Comparison of ENCODE assay signal across 8 mouse cellular contexts in the genomic region with DNA sequence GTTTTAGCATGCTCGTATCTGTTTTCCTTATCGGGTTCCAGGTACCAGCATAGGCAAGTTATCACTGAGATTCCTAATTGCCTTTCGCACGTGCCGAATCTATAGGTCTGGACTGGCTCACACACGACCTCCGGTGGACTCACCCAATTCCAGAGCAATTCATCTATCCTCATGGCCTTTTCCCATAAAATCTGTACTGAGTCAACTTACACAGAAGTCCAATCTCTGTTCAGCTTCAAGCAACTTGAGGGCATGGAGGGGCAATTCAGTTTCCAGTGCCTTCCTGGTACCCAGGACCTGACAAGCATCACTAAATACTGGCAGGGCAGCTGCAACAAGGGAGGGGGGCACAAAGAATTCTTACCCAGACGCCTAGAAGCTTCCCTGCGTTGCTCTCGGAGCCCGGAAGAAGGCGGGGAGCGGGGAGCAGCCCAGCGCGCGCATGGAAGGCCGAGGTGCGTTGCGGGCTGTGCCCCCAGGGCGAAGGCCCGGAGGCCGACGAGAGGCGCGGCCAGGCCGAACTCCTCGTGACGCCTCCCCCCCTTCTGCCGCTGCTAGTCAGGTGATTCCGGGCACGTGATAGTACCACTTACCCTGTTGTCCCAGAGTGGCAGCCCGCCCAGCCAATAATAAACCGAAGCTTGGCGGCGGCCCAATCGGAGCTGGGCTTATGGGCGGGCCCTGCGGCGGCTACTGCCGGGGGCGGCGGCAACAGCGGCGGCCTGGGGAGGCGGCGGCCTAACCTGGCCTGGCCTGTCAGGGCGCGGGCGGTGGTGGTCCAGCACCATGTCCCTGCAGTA. TPM values are rescaled to one million over a fixed set of nuclear protein-coding genes. Genes with fewer than 3 reads are reported as not detected.
DNase-seq lines count a peak whose midpoint lies in the region; ATAC-seq and TF ChIP-seq lines count a peak whose summit lies in the region.

A gene (plus strand): TSS at position 699 of the 800 bp plus-strand sequence.

- no peaks in the 10 kb centered on the region for H3K9me3 ChIP-seq in hindbrain, embryonic 10.5 days
- no peaks in the 10 kb centered on the region for H3K9me3 ChIP-seq in lung, postnatal 0 days (ENCODE audit: low read length)

- peak; percentile 83 for DNase-seq in MEL-GATA-1-ER (ENCODE audit: extremely low read depth, low read depth)
- peak; percentile 100 for DNase-seq in cerebellum, adult 8-10 months
- DNase-seq in hindbrain, embryonic 10.5 days (ENCODE audit: low spot score): peak; percentile 99
- DNase-seq in layer of hippocampus, adult 9-11 months: peak; percentile 100
- DNase-seq in lung, postnatal 0 days (ENCODE audit: low spot score): peak; percentile 99
- peak; percentile 100 for DNase-seq in ovary, postnatal 14 days (ENCODE audit: low spot score)
- peak; percentile 100 for DNase-seq in thymus, postnatal 14 days

- peak within 1 kb of the TSS; percentile 92 for H3K9ac ChIP-seq in lung, postnatal 0 days (replicated peaks; ENCODE audit: low read depth)

- TF ChIP-seq EP300 in lung, postnatal 0 days (IDR thresholded peaks at IDR 0.05): no peak

- H3K4me2 ChIP-seq in lung, postnatal 0 days (replicated peaks; ENCODE audit: low read depth, low read length): peak within 1 kb of the TSS; percentile 95

- peaks cover 26% of the 10 kb centered on the region for H3K4me1 ChIP-seq in hindbrain, embryonic 10.5 days (replicated peaks)
- peaks cover 10% of the 10 kb centered on the region; the same call in 1 of the 2 replicates for H3K4me1 ChIP-seq in lung, postnatal 0 days (ENCODE audit: insufficient read depth, low read depth, low read length)

- peak within 1 kb of the TSS; percentile 96 for H3K27ac ChIP-seq in hindbrain, embryonic 10.5 days
- peak within 1 kb of the TSS; percentile 91 for H3K27ac ChIP-seq in lung, postnatal 0 days (ENCODE audit: low read length)

- no peaks in the 10 kb centered on the region for H3K27me3 ChIP-seq in hindbrain, embryonic 10.5 days (ENCODE audit: insufficient read depth, poor library complexity, severe bottlenecking)
- H3K27me3 ChIP-seq in lung, postnatal 0 days (replicated peaks; ENCODE audit: insufficient read depth, low read length): no peaks in the 10 kb centered on the region

- H3K4me3 ChIP-seq in hindbrain, embryonic 10.5 days: peak within 1 kb of the TSS; percentile 94
- peak within 1 kb of the TSS; percentile 96 for H3K4me3 ChIP-seq in lung, postnatal 0 days (ENCODE audit: low read depth, low read length)

- peak; percentile 99 for ATAC-seq in frontal cortex, adult (ENCODE audit: low TSS enrichment)
- peak; percentile 99 for ATAC-seq in lung, postnatal 0 days

- WGBS in hindbrain, embryonic 10.5 days: 2% methylated on average over 49 of the region's 49 CpGs
- WGBS in lung, postnatal 0 days: under 1% methylated on average over 45 of the region's 49 CpGs

- no peak for TF ChIP-seq CTCF in lung, postnatal 0 days (IDR thresholded peaks at IDR 0.05)

- peaks cover 45% of the 10 kb centered on the region for H3K36me3 ChIP-seq in hindbrain, embryonic 10.5 days
- H3K36me3 ChIP-seq in lung, postnatal 0 days (ENCODE audit: insufficient read depth, low read length): peaks cover 5% of the 10 kb centered on the region; the same call in 1 of the 2 replicates

RNA-seq across cellular contexts. Expression of the gene that starts here (rescaled TPM):
- 40.6 and 47.1 TPM in 2 replicates for polyA plus RNA-seq in hindbrain, embryonic 10.5 days (2016; fragmentation: Nextera tagmentation; extraction: Ambion mirVana)
- polyA plus RNA-seq in lung, postnatal 0 days (2015; fragmentation: Nextera tagmentation; extraction: Ambion mirVana): 47.4 and 50.4 TPM in 2 replicates

Comparison
In these comparisons a context has a peak if more than half of its experiments do, and no peak if none do; other contexts are left out.
1. Peak in every context shown above with its lines: DNase-seq, ATAC-seq, H3K4me3 ChIP-seq and H3K27ac ChIP-seq.